Mouse (Mus musculus) gastrocnemius, postnatal 14 days (tissue): ENCODE measurements at regions not wholly inside any gene's neighbourhood (a gene's known extent, or its start where the extent isn't known, plus 50 kb on each side); places are given as distances from the start of the nearest gene placed in this dataset.
"Not testable (repeated sequence)": the region's sequence is repeated elsewhere in the genome, so short reads cannot be mapped to it uniquely, and the experiment has no call there.

ENCODE experiments used
- DNase-seq: peaks from one replicate; pipeline ENCODE4 v3.0.0; 2021; ENCODE audit warnings: mixed read lengths
- intact Hi-C: fragments of 180-260 bp; cut with DNase I; formaldehyde crosslinking; loops from one replicate; pipeline ENCODE4 v1.15.1; 2025; ENCODE audit warnings: low total_unique reads
- microRNA-seq, 2 experiments: library from miRNA; unstranded; fragments of <30 nt; microRNA quantifications; one replicate each; pipeline ENCODE4 v1.2.0; 2021

- DNase-seq = no peak
Measured at GRCm38 (mm10) chr12:113420721-113421305, 68.5 kb upstream of the Adam6b start.

GRCm38 (mm10) chr12:113421716-113422595 is 67.4 kb upstream of the Adam6b start:
- intact Hi-C loops = no loop called here
- no peak for DNase-seq

More at GRCm38 (mm10) chr12:113420721-113421305, 68.5 kb upstream of the Adam6b start:
- intact Hi-C loops = no loop called here

DNA sequence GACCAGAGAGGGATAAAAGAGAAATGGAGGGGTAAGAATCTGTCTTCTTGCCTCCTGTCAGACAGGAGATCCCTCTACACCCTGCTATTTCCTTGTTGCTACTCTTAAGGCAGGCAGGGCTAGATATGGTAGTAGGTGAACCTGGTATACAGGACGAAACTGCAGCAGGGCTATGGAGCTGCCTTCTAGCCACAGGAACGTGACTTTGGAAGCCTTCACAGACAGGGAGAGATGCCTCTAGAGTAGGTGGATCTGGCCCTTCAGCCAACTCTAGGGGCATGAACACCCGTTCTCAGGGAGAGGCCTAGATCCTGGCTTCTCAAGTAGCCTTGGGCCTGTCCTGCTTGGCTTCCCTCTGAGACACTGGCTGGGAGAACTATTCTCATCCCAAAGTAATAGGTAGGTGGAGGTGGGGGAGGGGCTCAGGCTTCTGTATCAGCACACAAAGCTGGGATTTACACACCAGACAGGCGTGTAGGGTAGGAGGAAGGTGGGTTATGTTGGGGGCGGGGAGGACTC is 66.5 kb upstream of the Adam6b start:
- intact Hi-C loops = no loop called here

DNA sequence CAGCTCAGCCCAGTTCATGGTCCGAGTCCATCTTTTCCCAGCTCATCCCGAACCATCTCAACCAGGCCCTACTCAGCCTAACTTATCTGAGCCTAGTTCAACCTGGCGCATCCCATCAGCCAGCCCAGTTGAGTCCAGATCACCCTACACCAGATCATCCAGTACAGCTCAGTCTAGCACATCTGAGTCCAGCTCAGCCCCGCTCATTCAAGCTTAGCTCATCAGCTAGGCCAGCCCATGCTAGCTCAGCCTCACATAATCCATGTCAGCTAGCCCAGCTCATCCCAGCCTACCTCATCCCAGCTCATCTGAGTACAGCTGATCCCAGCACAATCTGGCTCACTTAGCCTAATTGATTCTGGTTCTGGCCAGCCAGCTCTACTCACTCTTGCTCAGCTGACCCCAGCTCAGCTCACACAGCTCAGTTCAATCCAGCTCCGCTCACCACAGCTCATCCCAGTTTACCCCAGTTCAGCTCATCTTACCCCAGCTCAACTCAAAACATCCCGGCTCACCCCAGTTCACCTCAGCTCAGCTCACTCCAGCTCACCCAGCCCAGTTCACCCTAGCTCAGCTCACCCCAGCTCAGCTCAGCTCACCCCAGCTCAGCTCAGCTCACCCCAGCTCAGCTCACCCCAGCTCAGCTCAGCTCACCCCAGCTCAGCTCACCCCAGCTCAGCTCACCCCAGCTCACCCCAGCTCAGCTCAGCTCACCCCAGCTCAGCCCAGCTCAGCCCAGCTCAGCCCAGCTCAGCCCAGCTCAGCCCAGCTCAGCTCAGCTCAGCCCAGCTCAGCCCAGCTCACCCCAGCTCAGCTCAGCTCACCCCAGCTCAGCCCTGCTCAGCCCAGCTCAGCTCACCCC is 65.3 kb upstream of the Adam6b start:
- no peak for DNase-seq
- intact Hi-C loops = no loop called here

More for the DNA sequence above, 66.5 kb upstream of the Adam6b start:
- DNase-seq = no peak

GRCm38 (mm10) chr12:113424598-113425208 is 64.6 kb upstream of the Adam6b start:
- intact Hi-C loops, DNase-seq: not testable (repeated sequence)

DNA sequence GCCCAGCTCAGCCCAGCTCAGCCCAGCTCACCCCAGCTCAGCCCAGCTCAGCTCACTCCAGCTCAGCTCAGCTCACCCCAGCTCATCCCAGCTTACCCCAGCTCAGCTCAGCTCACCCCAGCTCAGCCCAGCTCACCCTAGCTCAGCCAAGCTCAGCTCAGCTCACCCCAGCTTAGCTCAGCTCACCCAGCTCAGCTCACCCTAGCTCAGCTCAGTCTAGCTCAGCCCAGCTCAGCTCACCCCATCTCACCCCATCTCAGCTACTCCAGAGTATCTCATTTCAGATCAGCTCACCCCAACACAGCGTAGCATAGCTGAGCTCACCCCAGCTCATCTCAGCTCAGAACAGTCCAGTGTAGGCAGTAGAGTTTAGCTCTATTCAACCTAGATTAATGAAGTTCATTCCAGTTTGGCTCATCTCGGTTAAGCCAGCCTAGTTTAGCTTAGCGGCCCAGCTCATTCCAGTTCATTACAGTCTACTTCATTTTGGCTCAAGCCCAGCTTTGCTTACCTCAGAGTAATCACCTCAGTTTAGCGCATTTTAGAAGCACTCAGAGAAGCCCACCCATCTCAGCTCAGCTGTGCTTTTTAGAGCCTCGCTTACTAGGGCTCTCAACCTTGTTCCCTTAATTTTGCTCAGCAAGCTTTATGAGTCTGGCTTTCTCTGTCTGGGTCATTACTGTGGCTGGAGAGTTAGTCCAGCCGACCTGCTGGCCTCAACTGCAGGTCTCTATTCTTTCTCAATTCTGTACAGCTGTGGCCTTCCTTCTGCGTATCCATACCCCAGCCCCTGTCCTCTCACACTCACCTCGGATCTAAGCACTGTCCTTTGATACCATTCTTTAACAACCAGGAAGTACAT is 63.9 kb upstream of the Adam6b start:
- no peak for DNase-seq

DNA sequence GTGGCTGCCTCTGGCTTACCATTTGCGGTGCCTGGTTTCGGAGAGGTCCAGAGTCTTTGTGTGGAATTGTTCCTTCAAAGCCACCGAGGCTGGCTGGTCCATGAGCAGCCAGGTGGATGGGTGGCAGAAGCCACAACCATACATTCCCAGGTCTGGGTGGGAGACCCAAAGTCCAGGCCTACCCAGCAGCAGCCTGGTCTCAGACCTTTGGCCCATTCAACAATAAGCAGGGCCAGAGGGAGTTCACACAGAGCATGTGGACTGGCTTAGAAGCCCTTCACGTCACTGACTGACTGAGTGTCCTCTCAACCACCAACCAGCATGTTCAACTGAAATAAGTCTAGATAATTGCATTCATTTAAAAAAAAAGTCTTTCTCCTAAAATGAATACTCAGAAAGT is 62.7 kb upstream of the Adam6b start:
- no peak for DNase-seq

More for the DNA sequence above, 63.9 kb upstream of the Adam6b start:
- intact Hi-C loops = no loop called here

GRCm38 (mm10) chr12:113427339-113427738 is 62.0 kb upstream of the Adam6b start:
- no peak for DNase-seq
- intact Hi-C loops = no loop called here

More for the DNA sequence above, 62.7 kb upstream of the Adam6b start:
- intact Hi-C loops = no loop called here

DNA sequence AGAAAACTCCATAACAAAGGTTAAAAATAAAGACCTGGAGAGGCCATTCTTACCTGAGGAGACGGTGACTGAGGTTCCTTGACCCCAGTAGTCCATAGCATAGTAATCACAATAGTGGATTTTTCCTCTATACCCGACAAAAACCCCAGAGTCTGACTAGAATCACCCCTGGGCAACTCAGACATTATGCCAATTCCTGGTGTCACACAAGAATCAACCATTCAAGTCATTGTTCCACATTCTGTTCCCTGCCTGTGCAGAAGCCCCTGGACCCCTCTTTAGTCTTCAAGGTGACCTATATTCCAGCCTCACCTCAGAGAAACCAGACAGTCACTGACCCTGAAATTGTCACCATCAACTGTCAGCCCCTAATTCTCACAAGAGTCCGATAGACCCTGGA is 60.9 kb upstream of the Adam6b start:
- no peak for DNase-seq
- intact Hi-C loops = no loop called here

DNA sequence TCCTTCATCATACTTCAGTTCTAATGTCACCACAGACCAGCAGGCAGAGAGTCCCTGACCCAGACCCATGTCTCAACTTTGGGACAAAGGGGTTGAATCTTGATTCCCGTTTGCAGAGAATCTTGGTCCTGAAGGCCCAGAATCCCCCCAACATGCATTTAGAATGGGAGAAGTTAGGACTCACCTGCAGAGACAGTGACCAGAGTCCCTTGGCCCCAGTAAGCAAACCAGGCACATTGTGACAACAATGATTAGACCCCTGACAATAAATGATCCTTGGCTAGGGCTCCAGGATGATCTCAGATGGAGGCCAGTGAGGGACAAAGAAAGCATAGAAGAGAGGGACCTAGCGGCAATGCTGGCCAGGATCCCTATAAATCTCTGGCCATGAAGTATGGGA is 60.4 kb upstream of the Adam6b start:
- DNase-seq = no peak
- intact Hi-C loops = no loop called here

DNA sequence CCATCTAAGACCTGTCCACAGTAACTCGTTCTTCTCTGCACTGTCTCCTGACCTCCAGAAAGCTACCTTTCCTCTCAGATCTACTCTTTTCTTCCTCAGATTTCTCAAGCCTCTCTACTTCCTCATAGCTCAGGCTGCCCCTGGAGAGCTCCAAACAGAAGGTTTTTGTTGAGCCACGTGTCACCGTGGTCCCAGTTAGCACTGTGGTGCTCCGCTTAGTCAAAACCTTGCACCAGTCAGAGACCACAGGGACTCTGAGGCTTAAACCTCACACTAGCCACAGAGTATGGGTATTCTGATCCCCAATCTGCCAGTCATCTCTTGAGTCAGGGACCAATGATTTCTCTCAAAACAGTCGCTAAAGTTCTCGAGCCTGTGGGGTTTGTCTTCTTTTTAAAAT is 59.0 kb upstream of the Adam6b start:
- intact Hi-C loops = no loop called here

More for the DNA sequence above, 59.0 kb upstream of the Adam6b start:
- no peak for DNase-seq

Small RNA genes in the stretch of these regions (microRNA-seq; reads per million reads assigned to microRNA genes)
- gene Gm22175 = 0 reads per million in 2 experiments
- gene Gm24022 = 0 reads per million in 2 experiments
- gene Gm25747 = 0 reads per million in 2 experiments
